Mouse (Mus musculus) cerebellum, adult (tissue): Measurements from ENCODE around the gene Egfl7.
A peak's percentile ranks its signal among the peaks of the same experiment; 100 is the strongest.

Source experiments
- ATAC-seq: cut with Nextera tagmentation; 2 replicates; pipeline ENCODE4 v1.9.2; 2017; ENCODE audit warnings: mild to moderate bottlenecking, moderate library complexity, mixed read lengths; ENCODE audit not compliant: insufficient number of reproducible peaks, low FRiP score, low TSS enrichment

The Egfl7 gene

DNA sequence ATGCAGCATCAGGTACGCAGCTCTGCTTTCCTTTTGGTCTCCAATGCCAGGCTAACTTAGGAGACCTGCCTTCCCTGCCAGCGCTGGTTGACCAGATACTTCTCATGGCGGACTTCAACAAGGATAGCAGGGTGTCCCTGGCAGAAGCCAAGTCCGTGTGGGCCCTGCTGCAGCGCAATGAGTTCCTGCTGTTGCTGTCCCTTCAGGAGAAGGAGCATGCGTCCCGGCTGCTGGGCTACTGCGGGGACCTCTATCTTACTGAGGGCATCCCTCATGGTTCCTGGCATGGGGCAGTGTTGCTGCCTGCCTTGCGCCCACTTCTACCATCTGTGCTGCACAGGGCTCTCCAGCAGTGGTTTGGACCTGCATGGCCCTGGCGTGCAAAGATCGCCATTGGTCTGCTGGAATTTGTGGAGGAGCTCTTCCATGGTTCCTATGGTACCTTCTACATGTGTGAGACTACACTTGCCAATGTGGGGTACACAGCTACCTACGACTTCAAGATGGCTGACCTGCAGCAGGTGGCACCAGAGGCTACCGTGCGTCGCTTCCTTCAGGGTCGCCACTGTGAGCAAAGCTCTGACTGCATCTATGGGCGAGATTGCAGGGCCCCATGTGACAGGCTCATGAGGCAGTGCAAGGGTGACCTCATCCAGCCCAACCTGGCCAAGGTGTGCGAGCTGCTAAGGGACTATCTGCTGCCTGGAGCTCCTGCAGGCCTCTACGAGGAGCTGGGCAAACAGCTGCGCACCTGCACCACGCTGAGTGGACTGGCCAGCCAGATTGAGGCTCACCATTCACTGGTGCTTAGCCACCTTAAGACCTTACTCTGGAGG lies 55.9 kb downstream of the Egfl7 start:
- ATAC-seq: no peak

- ATAC-seq: no peak
Observed at GRCm38 (mm10) chr2:26636325-26636635, 56.5 kb downstream of the Egfl7 start.

DNA sequence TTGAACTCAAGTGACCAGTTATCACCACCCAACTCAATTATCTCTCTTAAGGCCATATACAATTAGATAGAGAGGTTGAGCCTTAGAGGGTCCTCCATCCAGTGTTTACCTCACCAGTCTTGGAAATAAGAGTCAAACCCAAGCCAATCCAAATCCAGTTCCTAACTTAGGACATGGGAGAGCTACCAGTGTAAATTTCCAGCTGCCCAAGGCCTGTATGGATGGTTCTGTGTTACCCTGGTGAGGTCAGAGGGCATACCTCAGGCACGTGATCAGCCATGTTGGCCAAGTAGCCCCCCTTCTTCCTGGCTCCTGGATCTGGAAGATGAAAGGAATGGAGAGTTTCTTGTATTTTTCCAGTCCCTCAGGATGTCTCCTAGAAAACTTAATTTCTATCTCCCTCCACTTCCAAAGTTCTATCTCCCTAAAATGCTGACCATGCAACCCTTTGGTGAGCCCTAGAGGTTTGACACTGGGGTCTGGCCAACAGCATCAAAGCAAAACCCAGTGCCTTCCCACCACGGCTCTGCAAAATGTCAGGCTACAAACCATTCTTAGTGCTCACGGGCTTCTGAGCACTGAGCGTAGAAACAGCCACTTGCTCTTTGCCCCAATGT lies 57.6 kb downstream of the Egfl7 start:
- ATAC-seq: no peak

DNA sequence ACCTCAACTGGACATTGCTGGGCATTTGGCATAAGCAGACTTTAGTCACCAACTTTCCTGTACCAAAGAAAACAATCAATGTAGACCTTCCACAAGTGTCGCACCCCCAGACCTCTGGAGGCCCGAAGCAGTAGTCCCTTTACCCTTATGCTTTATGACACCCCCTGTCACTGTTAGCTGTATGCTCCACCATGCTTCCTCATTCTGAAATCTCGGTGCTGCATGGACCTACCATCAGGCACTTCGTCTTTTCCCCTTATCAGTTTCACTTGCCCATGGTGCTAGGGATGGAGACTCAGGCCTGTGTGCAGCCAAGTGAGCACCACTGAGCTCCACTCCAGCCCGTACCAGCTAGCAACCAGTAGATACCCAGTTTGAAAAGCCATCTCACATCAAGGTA lies 58.2 kb downstream of the Egfl7 start:
- no peak for ATAC-seq

DNA sequence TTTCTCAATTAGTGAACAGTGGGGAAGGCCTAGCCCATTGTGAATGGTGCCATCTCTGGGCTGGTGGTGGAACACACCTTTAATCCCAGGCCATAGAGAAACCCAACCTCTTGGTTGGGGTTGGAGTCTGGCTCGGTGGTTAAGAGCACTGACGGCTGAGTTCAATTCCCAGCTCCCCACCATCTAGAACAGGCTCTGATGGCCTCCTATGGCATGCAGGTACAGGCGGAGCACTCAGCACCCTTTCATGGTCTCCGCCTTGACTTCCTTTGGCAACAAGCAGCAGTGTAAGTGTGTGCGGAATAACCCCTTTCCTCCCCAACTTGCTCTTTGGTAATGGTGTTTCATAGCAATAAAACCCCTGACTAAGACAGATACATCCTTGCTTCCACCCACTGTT lies 58.8 kb downstream of the Egfl7 start:
- ATAC-seq: no peak

DNA sequence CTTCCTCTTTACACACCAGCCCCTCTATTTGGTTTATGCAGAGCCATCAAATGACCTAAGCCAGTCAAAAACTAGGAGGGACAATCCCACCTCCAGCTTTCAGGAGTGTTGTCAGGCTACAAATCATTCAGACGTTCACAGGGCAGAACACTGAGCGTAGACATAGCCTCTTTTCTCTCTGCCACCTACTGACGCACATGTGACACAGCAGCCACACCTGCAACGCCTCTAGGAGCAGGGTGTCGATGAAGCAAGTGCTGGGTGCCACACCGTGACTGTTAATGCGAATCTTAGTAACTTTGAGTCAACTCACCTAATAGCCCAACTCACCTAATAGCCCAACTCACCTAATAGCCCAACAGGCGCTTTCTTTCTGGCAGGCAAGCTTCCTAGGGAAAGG lies 59.3 kb downstream of the Egfl7 start:
- no peak for ATAC-seq

GRCm38 (mm10) chr2:26639838-26640830 lies 60.3 kb downstream of the Egfl7 start:
- ATAC-seq: peak; percentile 71

- ATAC-seq: no peak
Observed at GRCm38 (mm10) chr2:26641006-26641647, 61.3 kb downstream of the Egfl7 start.
